ENCODE assay signal across 18 mouse cellular contexts in the genomic region with DNA sequence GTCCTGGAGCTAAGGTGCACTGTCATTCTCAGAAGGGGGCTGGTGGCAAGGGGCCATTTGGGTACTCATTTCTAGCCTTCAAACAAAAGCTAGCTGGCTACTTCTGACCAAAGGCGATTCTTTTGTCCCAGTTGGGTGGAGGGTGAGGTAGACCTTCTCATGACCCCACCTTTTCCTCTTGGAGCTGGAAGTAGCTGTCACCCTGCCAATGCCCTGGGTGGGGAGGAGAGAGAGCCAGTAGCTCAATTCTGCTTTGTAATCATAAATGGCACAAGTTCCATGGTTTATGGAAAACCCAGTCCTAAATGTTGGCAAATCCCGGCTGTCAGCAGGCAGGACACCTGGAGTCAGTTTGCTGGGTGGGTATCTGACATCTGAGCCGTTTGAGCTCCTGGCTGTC. TPM values are rescaled to one million over a fixed set of nuclear protein-coding genes. Genes with fewer than 3 reads are reported as not detected.
DNase-seq lines count a peak whose midpoint lies in the region; TF ChIP-seq lines count a peak whose summit lies in the region.
"Had no signal": no experiment of that assay in that cellular context is flagged by ENCODE, and none has a peak within 500 bp of the region (broad histone marks: within the 10 kb centered on the region; RNA-seq: fewer than 3 reads in every experiment).

No protein-coding gene starts in this region.

- no peak for TF ChIP-seq CTCF in gastrocnemius, adult 2 months (IDR thresholded peaks at IDR 0.05)

- H3K27ac ChIP-seq in gastrocnemius, adult 2 months = peak overlapping the region; percentile 59
- H3K27ac ChIP-seq: hindbrain, embryonic 13.5 days; limb, embryonic 10.5 days; liver, embryonic 12.5 days; macrophage; midbrain, embryonic 13.5 days had no signal

- intact Hi-C loops in gastrocnemius, adult 2 months (cut with DNase I) = no loop called here

- DNase-seq in gastrocnemius, adult 2 months = peak; percentile 59
- DNase-seq in gastrocnemius, postnatal 10 days = no peak
- peak; percentile 58 to 75 for DNase-seq in kidney, postnatal 25 days
- DNase-seq in kidney, adult 11 months = no peak
- DNase-seq in heart, postnatal 4 days = peak; percentile 40
- DNase-seq in lung, postnatal 36 days = peak; percentile 73
- no peak for DNase-seq in thymus, postnatal 4 days
- no peak for DNase-seq in frontal cortex, postnatal 14 days (ENCODE audit: low spot score in 2 of 2)
- DNase-seq: cerebellum, adult 11-12 months; forebrain, postnatal 0 days; layer of hippocampus, postnatal 36 days; right cerebral cortex, postnatal 14 days; thymus, postnatal 25 days had no signal

- H3K4me3 ChIP-seq in gastrocnemius, adult 2 months = no peak overlapping the region
- H3K4me3 ChIP-seq: hindbrain, embryonic 13.5 days; limb, embryonic 10.5 days; liver, embryonic 12.5 days; midbrain, embryonic 13.5 days had no signal

RNA-seq across cellular contexts. Expression of a gene that starts 11.9 kb away (rescaled TPM):
- 1 to 10 TPM; 4.9 to 5.5 TPM for total RNA-seq in gastrocnemius, adult 2 months (2021)
- 1 to 10 TPM; 6.4 to 7.3 TPM for total RNA-seq in gastrocnemius, postnatal 10 days (2021)
- 10 to 100 TPM in 1 of 2 experiments, 1 to 10 TPM in 1; 9.6 to 10.5 TPM for total RNA-seq in heart, postnatal 4 days (2021)

RNA-seq across cellular contexts. Expression of a gene that starts 40.1 kb away (rescaled TPM):
- 10 to 100 TPM in 1 of 2 experiments, 1 to 10 TPM in 1; 5.6 to 14.8 TPM for total RNA-seq in gastrocnemius, adult 2 months (2021)
- 10 to 100 TPM; 10.9 to 18.6 TPM for total RNA-seq in gastrocnemius, postnatal 10 days (2021)
- total RNA-seq in heart, postnatal 4 days (2021) = 10 to 100 TPM; 28.6 to 30.9 TPM

RNA-seq across cellular contexts. Expression of a gene that starts 48.6 kb away (rescaled TPM):
- 10 to 100 TPM; 11.0 to 11.4 TPM for total RNA-seq in gastrocnemius, adult 2 months (2021)
- total RNA-seq in gastrocnemius, postnatal 10 days (2021) = 10 to 100 TPM in 1 of 2 experiments, 1 to 10 TPM in 1; 9.7 to 12.7 TPM
- total RNA-seq in heart, postnatal 4 days (2021) = 10 to 100 TPM; 20.4 to 20.7 TPM

Comparison
In these comparisons a context has a peak if more than half of its experiments do, and no peak if none do; other contexts are left out.
1. DNase-seq: peak in gastrocnemius, adult 2 months (single experiment), kidney, postnatal 25 days (2 of 2), heart, postnatal 4 days (single experiment) and lung, postnatal 36 days (single experiment); none in gastrocnemius, postnatal 10 days (single experiment), kidney, adult 11 months (single experiment), thymus, postnatal 4 days (single experiment) and frontal cortex, postnatal 14 days (0 of 2).